Mouse (Mus musculus): ENCODE data around the gene Olfr1342.
A peak's percentile ranks its signal among the peaks of the same experiment; 100 is the strongest.

Olfr1342 gene

DNA sequence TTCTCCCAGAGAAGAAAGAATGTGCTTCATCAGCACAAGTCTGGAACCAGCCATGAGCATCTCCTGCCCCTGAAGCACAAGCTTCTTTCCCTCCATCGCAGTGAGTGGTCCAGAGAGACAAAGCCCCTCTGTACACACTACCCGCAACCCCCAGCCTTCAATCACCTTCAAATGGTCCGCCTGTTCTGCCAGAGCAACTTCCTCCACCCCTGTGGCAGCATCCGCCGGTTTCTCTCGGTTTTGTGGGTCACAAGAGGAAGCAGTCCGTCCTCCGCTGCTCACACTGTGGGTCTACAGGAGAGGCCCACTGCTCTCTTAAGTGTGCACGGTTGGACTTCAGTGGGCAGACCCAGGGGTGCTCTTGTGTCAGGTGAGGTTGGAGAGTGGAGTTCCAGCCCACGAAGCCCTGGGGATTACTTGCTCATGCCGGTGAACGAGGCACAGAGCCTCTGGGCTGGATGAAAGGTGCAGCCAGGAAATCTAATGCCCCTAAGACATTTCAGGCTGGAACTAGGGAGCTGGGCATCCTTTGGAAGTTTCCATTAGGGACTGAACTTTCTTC lies at the start of gene Olfr1342:
Gene Olfr1342, minus strand, starts transcription at position 345 of the 562 bp plus-strand sequence.
- DNase-seq (ENCODE audit: inconsistent ontology term), result no peak

DNA sequence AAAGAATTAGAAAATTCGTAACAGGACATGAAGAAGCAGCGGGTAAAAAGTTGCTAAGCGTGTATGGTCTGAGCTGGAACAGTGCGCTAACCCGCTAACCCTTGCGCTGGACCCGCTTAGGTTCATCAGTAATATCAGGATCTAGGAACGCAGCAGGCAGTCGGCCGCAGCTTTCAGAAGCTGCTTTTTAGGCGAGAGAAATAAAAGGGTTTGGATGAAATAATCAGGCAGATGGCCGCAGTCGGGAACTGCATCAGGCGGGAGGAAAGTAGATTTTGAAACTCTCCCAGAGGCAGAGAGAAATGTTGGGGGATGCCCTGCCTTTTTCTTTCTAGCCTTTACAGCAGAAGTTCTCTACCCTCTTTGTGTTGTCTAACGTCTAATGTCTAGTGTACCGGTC lies 49.3 kb upstream of the Olfr1342 start:
- no peak for DNase-seq (ENCODE audit: inconsistent ontology term)

DNA sequence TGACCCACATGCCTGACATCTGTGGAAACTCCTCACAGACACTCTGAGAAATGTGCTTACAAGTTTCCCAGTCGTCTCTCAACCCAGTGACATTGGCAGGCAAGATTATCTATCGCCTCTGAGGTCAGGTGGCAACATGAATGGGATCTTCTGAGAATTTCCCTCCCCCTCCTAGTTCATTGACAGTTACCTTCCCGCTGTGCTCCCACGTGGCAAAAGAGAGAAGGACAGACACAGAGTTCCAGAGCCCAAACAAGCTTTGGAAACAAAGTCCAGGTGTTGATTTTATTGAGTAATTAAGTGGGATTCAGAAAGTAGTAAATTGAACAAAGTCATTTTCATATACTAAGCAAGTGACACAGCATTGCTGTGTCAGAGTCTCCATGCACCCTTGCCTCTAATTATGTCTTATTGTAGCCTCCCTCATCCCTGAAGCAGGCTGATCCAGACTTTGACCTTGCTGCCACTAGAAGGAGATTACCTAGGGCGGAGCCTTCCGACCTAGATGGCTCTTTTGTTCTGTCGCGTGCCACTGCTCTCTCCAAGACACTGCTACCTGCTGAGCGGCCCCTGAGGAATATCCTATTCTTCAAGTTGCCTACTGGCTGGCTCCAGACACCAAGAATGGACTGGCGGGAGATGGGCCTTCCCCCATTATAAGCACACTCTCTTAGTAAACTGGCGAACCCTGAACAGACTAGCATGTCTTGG lies 48.6 kb upstream of the Olfr1342 start:
- no peak for DNase-seq (ENCODE audit: inconsistent ontology term)

DNA sequence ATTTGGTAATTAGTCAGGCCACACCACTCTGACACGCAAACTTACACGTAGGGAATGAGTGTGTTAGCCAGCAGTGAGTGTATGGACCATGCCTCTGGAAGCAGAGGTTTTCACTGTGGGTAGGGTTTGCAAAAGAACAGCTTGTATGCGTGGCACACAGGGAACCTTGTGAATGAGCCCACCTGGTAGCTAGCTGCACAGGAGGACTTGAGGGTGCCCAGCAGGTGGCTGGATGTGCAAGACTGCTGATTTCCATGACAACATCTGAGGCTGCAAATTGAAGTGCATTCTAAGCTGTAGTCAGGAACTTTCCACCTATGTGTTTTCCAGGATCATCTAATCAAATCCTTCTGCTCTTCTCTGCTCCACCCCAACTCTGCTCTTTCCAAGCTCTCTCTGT lies 47.0 kb upstream of the Olfr1342 start:
- no peak for DNase-seq (ENCODE audit: inconsistent ontology term)

- no peak for DNase-seq (ENCODE audit: inconsistent ontology term)
These were observed 39.3 kb upstream of the Olfr1342 start, which contains the start of gene Olfr1339 for GRCm38 (mm10) chr4:118731875-118732274. Gene Olfr1339, plus strand, starts transcription at chr4:118732175.

- no peak for DNase-seq (ENCODE audit: inconsistent ontology term)
These were observed 29.4 kb upstream of the Olfr1342 start for GRCm38 (mm10) chr4:118721742-118722483.

DNA sequence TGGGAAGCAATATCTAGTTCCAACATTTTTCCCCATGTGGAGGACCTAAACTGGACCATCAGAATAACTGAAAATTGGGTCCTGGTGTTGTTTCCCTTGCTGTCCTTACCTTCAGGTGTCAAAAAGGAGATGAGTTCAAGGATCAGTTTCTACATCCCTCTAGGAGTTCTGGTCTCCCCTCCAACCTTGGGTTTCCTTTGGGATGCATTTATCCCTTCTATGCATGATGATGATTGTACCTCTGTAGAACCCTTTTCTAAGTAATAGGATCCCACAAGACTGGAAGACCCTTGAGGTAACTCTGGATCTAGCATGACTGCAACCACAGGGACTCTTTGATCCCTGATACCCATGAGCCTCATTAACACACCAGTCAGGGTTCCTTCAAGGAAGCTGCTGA lies 27.3 kb upstream of the Olfr1342 start, which contains the start of gene Olfr1340:
Gene Olfr1340, plus strand, starts transcription at position 301 of the 400 bp plus-strand sequence.
- no peak for DNase-seq (ENCODE audit: inconsistent ontology term)

GRCm38 (mm10) chr4:118711656-118712055 lies 19.1 kb upstream of the Olfr1342 start:
- DNase-seq (ENCODE audit: inconsistent ontology term), result no peak

DNA sequence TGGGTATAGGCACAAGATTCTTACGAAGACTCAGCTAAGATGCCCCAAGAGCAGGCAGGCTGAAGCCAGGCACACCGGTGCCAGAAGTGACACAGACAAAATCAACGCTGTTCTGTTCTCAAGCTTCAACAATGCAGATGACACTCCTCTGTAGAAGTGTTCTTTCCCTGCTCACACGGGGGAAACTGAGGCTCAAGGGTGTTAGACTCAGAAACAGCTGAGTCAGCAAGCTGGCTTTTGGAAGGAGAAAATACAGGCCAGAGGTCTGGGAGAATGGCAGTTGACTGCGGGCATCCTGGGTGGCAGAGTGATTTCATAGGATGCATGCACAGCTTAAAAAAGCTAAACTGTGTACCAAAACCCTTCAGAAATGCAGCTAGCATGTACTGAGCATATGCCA lies 15.5 kb upstream of the Olfr1342 start:
- no peak for DNase-seq (ENCODE audit: inconsistent ontology term)

DNA sequence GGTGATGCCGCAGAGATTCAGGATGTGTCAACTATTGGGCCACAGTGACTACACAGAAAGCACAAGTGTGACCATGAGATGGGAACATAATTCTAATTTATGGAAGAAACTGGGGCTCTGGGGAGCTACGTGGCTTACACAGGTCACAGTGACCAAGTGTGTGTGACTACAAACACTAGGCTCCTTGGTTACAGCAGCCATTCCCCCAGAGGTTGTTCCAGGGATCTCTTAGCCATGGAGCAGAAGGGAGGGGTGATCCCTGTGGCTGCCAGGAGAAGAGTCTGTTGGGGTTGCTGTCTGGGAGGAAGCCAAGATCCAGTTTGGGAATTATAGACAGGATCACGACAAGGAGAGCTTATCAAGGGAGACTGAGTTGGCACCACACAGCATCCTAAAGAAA lies 10.7 kb upstream of the Olfr1342 start, which contains the start of gene Olfr1341:
Gene Olfr1341, plus strand, starts transcription at position 301 of the 400 bp plus-strand sequence.
- DNase-seq (ENCODE audit: inconsistent ontology term), result no peak

DNA sequence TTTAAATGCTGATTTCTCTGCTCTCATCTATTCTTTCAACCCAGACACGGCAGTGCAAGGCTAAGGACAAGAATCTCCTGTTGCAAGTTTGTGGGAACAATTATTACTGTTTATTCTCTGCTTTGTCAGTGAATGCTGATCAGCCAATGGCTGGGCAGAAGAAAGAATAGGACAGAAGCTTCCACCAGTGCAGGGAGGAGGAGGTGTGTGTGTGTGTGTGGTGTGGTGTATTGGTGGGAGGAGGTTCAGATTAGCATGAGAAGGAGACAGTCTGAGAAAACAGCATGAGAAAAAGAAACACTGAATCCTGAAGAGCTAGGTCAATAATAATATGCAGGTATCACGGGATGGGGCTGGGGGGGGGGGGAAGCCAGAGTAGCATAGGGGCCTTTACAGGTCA lies 1.3 kb upstream of the Olfr1342 start:
- DNase-seq (ENCODE audit: inconsistent ontology term), result no peak

- no peak for DNase-seq (ENCODE audit: inconsistent ontology term)
These were observed 5.5 kb downstream of the Olfr1342 start for GRCm38 (mm10) chr4:118687086-118687485.

DNA sequence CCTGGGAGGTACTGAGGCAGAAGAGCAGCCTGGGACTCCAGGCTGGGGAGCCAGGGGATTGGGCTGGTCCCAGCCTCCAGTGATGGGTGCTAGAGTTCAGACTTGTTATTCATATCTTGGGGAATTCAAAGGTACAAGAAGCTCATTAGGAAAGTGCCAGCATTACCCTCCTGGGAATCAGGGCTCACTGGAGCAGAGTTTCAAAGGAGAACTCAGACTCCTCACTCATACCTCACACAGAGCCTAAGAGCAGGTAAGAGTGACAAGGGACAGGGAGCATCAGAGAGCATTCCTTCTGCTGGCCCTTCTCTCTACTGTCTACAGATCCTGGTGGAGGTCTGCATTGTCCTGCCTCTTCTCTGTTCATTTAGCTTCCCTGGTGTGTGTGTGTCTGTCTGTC lies 33.9 kb downstream of the Olfr1342 start, which contains the start of gene Olfr62:
Gene Olfr62, plus strand, starts transcription at position 301 of the 400 bp plus-strand sequence.
- no peak for DNase-seq (ENCODE audit: inconsistent ontology term)

GRCm38 (mm10) chr4:118645234-118645633 lies 47.3 kb downstream of the Olfr1342 start:
- DNase-seq (ENCODE audit: inconsistent ontology term), result no peak

GRCm38 (mm10) chr4:118642346-118643190 lies 50.0 kb downstream of the Olfr1342 start:
- DNase-seq (ENCODE audit: inconsistent ontology term), result peak; percentile 68

Measured in Muller cell, postnatal 12 days (primary cell).